Mouse (Mus musculus): Measurements from ENCODE around the gene Dppa1. TPM values are rescaled to one million over a fixed set of nuclear protein-coding genes. Genes with fewer than 3 reads are reported as not detected.
"Not testable (repeated sequence)": the region's sequence is repeated elsewhere in the genome, so short reads cannot be mapped to it uniquely, and the experiment has no call there.

The Dppa1 gene
- polyA plus RNA-seq (2012; rRNA removed): not detected in 2 replicates

- TF ChIP-seq POLR2A (IDR thresholded peaks at IDR 0.05; ENCODE audit: borderline replicate concordance, extremely low read depth, insufficient read depth, insufficient read length, poor library complexity, severe bottlenecking) (no peak), CTCF (IDR thresholded peaks at IDR 0.05; ENCODE audit: borderline replicate concordance, extremely low read depth, insufficient read depth, insufficient read length) (no peak)
- DNase-seq (ENCODE audit: low read depth): no peak
Measured at GRCm38 (mm10) chr11:46629211-46629795, at the start of gene Dppa1. Dppa1 (minus strand) TSS chr11:46629261.

GRCm38 (mm10) chr11:46667938-46668337, 38.9 kb upstream of the Dppa1 start:
- DNase-seq (ENCODE audit: low read depth): no peak
- no peak for TF ChIP-seq CTCF (IDR thresholded peaks at IDR 0.05; ENCODE audit: borderline replicate concordance, extremely low read depth, insufficient read depth, insufficient read length)
- no peak for TF ChIP-seq POLR2A (IDR thresholded peaks at IDR 0.05; ENCODE audit: borderline replicate concordance, extremely low read depth, insufficient read depth, insufficient read length, poor library complexity, severe bottlenecking)

- DNase-seq (ENCODE audit: low read depth): no peak
- no peak for TF ChIP-seq CTCF (IDR thresholded peaks at IDR 0.05; ENCODE audit: borderline replicate concordance, extremely low read depth, insufficient read depth, insufficient read length)
- TF ChIP-seq POLR2A (IDR thresholded peaks at IDR 0.05; ENCODE audit: borderline replicate concordance, extremely low read depth, insufficient read depth, insufficient read length, poor library complexity, severe bottlenecking): no peak
Measured at GRCm38 (mm10) chr11:46667105-46667504, 38.0 kb upstream of the Dppa1 start.

- peak; percentile 63; the same call in 1 of the 2 replicates for TF ChIP-seq CTCF (IDR thresholded peaks at IDR 0.05; ENCODE audit: borderline replicate concordance, extremely low read depth, insufficient read depth, insufficient read length)
- no peak for TF ChIP-seq POLR2A (IDR thresholded peaks at IDR 0.05; ENCODE audit: borderline replicate concordance, extremely low read depth, insufficient read depth, insufficient read length, poor library complexity, severe bottlenecking)
- DNase-seq (ENCODE audit: low read depth): peak; percentile 70
Measured at GRCm38 (mm10) chr11:46665599-46666522, 36.8 kb upstream of the Dppa1 start.

- TF ChIP-seq POLR2A (IDR thresholded peaks at IDR 0.05; ENCODE audit: borderline replicate concordance, extremely low read depth, insufficient read depth, insufficient read length, poor library complexity, severe bottlenecking): no peak
- TF ChIP-seq CTCF (IDR thresholded peaks at IDR 0.05; ENCODE audit: borderline replicate concordance, extremely low read depth, insufficient read depth, insufficient read length): no peak
- DNase-seq (ENCODE audit: low read depth): no peak
Measured at GRCm38 (mm10) chr11:46663215-46663614, 34.2 kb upstream of the Dppa1 start.

GRCm38 (mm10) chr11:46652476-46652875, 23.4 kb upstream of the Dppa1 start:
- TF ChIP-seq CTCF (IDR thresholded peaks at IDR 0.05; ENCODE audit: borderline replicate concordance, extremely low read depth, insufficient read depth, insufficient read length) (no peak), POLR2A (IDR thresholded peaks at IDR 0.05; ENCODE audit: borderline replicate concordance, extremely low read depth, insufficient read depth, insufficient read length, poor library complexity, severe bottlenecking) (no peak)
- no peak for DNase-seq (ENCODE audit: low read depth)

GRCm38 (mm10) chr11:46649655-46650054, 20.6 kb upstream of the Dppa1 start:
- not testable (repeated sequence) for DNase-seq (ENCODE audit: low read depth)

GRCm38 (mm10) chr11:46644824-46645223, 15.8 kb upstream of the Dppa1 start:
- TF ChIP-seq POLR2A (IDR thresholded peaks at IDR 0.05; ENCODE audit: borderline replicate concordance, extremely low read depth, insufficient read depth, insufficient read length, poor library complexity, severe bottlenecking) (no peak), CTCF (IDR thresholded peaks at IDR 0.05; ENCODE audit: borderline replicate concordance, extremely low read depth, insufficient read depth, insufficient read length) (no peak)
- peak; percentile 31 for DNase-seq (ENCODE audit: low read depth)

- DNase-seq (ENCODE audit: low read depth): no peak
- no peak for TF ChIP-seq CTCF (IDR thresholded peaks at IDR 0.05; ENCODE audit: borderline replicate concordance, extremely low read depth, insufficient read depth, insufficient read length)
- no peak for TF ChIP-seq POLR2A (IDR thresholded peaks at IDR 0.05; ENCODE audit: borderline replicate concordance, extremely low read depth, insufficient read depth, insufficient read length, poor library complexity, severe bottlenecking)
Measured at GRCm38 (mm10) chr11:46636568-46636967, 7.5 kb upstream of the Dppa1 start.

- not testable (repeated sequence) for DNase-seq (ENCODE audit: low read depth)
Measured at GRCm38 (mm10) chr11:46635516-46635915, 6.5 kb upstream of the Dppa1 start.

- DNase-seq (ENCODE audit: low read depth): peak; percentile 45
Measured at GRCm38 (mm10) chr11:46631635-46632034, 2.6 kb upstream of the Dppa1 start.

More at GRCm38 (mm10) chr11:46631635-46632034, 2.6 kb upstream of the Dppa1 start:
- TF ChIP-seq CTCF (IDR thresholded peaks at IDR 0.05; ENCODE audit: borderline replicate concordance, extremely low read depth, insufficient read depth, insufficient read length) (peak; percentile 66; the same call in 1 of the 2 replicates), POLR2A (IDR thresholded peaks at IDR 0.05; ENCODE audit: borderline replicate concordance, extremely low read depth, insufficient read depth, insufficient read length, poor library complexity, severe bottlenecking) (no peak)

All from brain, embryonic 14.5 days (tissue).